Mouse (Mus musculus) kidney, postnatal 10 days (tissue): ENCODE measurements around the gene Elmo2.

Experiments
- DNase-seq: peaks from one replicate; pipeline ENCODE4 v3.0.0; 2021; ENCODE audit warnings: mixed read lengths

Gene Elmo2

GRCm38 (mm10) chr2:165326304-165327190 is at the start of gene Elmo2:
Gene Elmo2 (minus strand): TSS chr2:165326479.
- peak; percentile 98 for DNase-seq

- no peak for DNase-seq
These were observed 49.7 kb upstream of the Elmo2 start for GRCm38 (mm10) chr2:165376001-165376400.

- no peak for DNase-seq
These were observed 49.2 kb upstream of the Elmo2 start for GRCm38 (mm10) chr2:165375478-165375877.

GRCm38 (mm10) chr2:165371066-165371465 is 44.8 kb upstream of the Elmo2 start:
- DNase-seq: no peak

GRCm38 (mm10) chr2:165370348-165370747 is 44.1 kb upstream of the Elmo2 start:
- DNase-seq: no peak

GRCm38 (mm10) chr2:165368496-165368895 is 42.2 kb upstream of the Elmo2 start, which contains the start of gene Zfp663:
Gene Zfp663 (minus strand): TSS chr2:165368729.
- no peak for DNase-seq

- peak; percentile 60 for DNase-seq
These were observed 41.7 kb upstream of the Elmo2 start for GRCm38 (mm10) chr2:165367868-165368439.

- peak; percentile 79 for DNase-seq
These were observed 40.8 kb upstream of the Elmo2 start for GRCm38 (mm10) chr2:165367047-165367520.

- DNase-seq: peak; percentile 81
These were observed 38.2 kb upstream of the Elmo2 start for GRCm38 (mm10) chr2:165364334-165365091.

- no peak for DNase-seq
These were observed 37.0 kb upstream of the Elmo2 start for GRCm38 (mm10) chr2:165363282-165363681.

- DNase-seq: peak; percentile 79
These were observed 34.6 kb upstream of the Elmo2 start for GRCm38 (mm10) chr2:165360861-165361260.

GRCm38 (mm10) chr2:165351828-165352513 is 25.7 kb upstream of the Elmo2 start:
- no peak for DNase-seq

GRCm38 (mm10) chr2:165349466-165349865 is 23.2 kb upstream of the Elmo2 start:
- DNase-seq: peak; percentile 55

GRCm38 (mm10) chr2:165346180-165346579 is 19.9 kb upstream of the Elmo2 start:
- no peak for DNase-seq

- DNase-seq: peak; percentile 88
These were observed 10.9 kb upstream of the Elmo2 start for GRCm38 (mm10) chr2:165337191-165337590.

- DNase-seq: no peak
These were observed 6.4 kb upstream of the Elmo2 start for GRCm38 (mm10) chr2:165332610-165333210.

- no peak for DNase-seq
These were observed 3.4 kb upstream of the Elmo2 start for GRCm38 (mm10) chr2:165329703-165330102.

GRCm38 (mm10) chr2:165328746-165329145 is 2.5 kb upstream of the Elmo2 start:
- no peak for DNase-seq

GRCm38 (mm10) chr2:165327386-165327785 is 1.1 kb upstream of the Elmo2 start:
- DNase-seq: no peak

- DNase-seq: peak; percentile 63
These were observed 567 bp downstream of the Elmo2 start for GRCm38 (mm10) chr2:165325521-165326303.

GRCm38 (mm10) chr2:165323928-165324327 is 2.4 kb downstream of the Elmo2 start:
- DNase-seq: peak; percentile 50
